Mouse (Mus musculus): Measurements from ENCODE around the gene Slc25a13.

GRCm38 (mm10) chr6:6183601-6184000, 33.4 kb downstream of the Slc25a13 start:
- no peak for TF ChIP-seq CTCF (IDR thresholded peaks at IDR 0.05; ENCODE audit: extremely low read depth, insufficient read depth, insufficient read length, insufficient replicate concordance)
- no peak for TF ChIP-seq POLR2A (IDR thresholded peaks at IDR 0.05; ENCODE audit: low read depth, low read length)
